Mouse (Mus musculus): ENCODE results near the gene Clip2.

DNA sequence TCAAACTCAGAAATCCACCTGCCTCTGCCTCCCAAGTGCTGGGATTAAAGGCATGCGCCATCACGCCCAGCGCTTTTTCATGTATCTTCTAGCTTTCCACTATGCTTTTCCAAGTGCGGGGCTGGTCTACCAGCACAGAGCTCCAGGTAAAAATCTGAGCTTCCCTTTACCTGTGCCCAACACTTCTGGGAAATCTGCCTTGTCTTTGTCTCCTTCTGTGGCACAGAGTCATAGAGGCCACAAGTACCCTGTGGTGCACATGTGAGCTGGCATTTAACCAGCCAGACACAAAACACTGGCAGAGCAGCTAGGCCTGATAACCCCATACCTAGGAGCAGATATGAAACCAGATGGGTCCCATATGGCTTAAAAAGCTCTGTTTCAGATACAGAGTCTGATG lies 59.3 kb downstream of the Clip2 start:
- TF ChIP-seq POLR2A (IDR thresholded peaks at IDR 0.05; ENCODE audit: low read depth, low read length) (no peak), CTCF (IDR thresholded peaks at IDR 0.05; ENCODE audit: borderline replicate concordance, insufficient read depth, low read length) (no peak)
